Mouse (Mus musculus): ENCODE results near the gene Rfx4.
A peak's percentile ranks its signal among the peaks of the same experiment; 100 is the strongest.

The Rfx4 gene

DNA sequence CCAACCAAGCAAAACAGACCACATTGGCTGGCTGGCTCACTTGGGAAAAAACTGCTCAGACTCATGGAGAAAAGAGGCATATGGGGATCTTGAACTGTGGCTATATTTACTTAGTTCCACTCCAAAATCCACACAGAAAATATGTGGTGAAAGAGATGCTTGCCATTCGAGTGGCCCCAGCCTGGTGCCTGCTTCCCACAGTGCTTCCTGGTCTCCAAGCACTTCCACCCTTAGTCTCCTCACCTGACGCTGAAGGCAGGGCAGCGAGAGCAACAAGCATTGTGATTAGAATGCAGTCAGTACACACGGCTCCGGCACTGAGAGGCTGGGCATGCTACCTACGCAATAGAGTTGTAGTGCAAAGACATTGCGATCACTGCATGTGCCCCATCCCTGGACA, 111.7 kb downstream of the Rfx4 start:
- no peak for DNase-seq (ENCODE audit: low spot score)

- DNase-seq (ENCODE audit: low spot score), result no peak
These were observed 115.4 kb downstream of the Rfx4 start for GRCm38 (mm10) chr10:84871285-84871684.

- no peak for DNase-seq (ENCODE audit: low spot score)
These were observed 116.1 kb downstream of the Rfx4 start for GRCm38 (mm10) chr10:84871921-84872320.

GRCm38 (mm10) chr10:84879823-84880571, 124.1 kb downstream of the Rfx4 start:
- DNase-seq (ENCODE audit: low spot score), result no peak

- no peak for DNase-seq (ENCODE audit: low spot score)
These were observed 126.7 kb downstream of the Rfx4 start for GRCm38 (mm10) chr10:84882528-84882927.

GRCm38 (mm10) chr10:84885341-84885884, 129.6 kb downstream of the Rfx4 start:
- no peak for DNase-seq (ENCODE audit: low spot score)

GRCm38 (mm10) chr10:84886221-84886627, 130.4 kb downstream of the Rfx4 start:
- DNase-seq (ENCODE audit: low spot score), result no peak

- no peak for DNase-seq (ENCODE audit: low spot score)
These were observed 130.9 kb downstream of the Rfx4 start for GRCm38 (mm10) chr10:84886785-84887184.

- no peak for DNase-seq (ENCODE audit: low spot score)
These were observed 133.4 kb downstream of the Rfx4 start for GRCm38 (mm10) chr10:84889096-84889846.

- DNase-seq (ENCODE audit: low spot score), result no peak
These were observed 140.0 kb downstream of the Rfx4 start for GRCm38 (mm10) chr10:84895810-84896358.

DNA sequence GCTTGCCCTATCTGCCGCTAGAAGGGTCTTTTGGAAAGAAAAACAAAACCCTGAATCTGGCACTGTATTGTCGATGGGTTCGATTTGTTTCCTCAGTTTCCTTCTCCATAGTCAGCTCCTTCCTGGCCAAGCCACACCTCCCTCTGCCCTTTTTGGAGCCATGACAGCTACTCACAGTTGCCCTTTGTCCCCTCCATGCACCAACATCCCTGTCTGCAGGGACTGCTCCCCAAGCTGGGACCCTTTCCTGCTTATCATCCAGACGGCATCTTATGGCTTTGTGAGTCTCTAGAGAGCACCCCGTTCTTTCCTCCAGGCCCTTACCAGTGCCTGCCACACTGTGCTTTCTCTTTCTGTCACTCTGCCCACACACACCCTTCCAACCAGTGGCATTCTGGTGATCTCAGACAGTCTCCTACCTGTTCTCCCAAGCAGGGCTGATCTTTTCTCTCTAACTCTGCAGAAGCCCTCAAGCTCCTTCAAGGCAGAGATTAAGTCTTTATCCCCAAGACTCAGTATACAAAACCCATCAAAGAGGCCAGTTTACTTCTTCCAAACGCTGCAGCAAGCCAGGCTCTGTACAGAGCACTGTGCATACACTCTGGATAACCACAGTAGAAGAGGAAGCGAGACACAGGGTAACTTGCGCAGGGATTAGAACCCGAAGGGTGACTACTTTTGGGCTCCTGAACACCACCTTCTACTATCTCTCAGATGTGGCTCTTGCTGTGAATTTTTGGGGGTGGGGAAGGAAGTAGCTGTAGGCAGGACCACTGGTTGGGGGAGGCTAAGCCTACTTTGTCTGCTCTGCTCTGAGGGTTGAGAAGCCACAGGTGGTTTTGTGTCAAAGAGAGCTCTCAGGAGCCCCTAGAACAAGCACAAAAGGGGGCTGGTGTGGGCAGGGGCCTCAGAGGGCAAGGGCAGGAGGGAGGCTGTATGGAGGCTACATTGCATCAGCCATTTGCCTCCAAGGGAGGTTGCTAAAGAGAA, 141.4 kb downstream of the Rfx4 start:
- no peak for DNase-seq (ENCODE audit: low spot score)

DNA sequence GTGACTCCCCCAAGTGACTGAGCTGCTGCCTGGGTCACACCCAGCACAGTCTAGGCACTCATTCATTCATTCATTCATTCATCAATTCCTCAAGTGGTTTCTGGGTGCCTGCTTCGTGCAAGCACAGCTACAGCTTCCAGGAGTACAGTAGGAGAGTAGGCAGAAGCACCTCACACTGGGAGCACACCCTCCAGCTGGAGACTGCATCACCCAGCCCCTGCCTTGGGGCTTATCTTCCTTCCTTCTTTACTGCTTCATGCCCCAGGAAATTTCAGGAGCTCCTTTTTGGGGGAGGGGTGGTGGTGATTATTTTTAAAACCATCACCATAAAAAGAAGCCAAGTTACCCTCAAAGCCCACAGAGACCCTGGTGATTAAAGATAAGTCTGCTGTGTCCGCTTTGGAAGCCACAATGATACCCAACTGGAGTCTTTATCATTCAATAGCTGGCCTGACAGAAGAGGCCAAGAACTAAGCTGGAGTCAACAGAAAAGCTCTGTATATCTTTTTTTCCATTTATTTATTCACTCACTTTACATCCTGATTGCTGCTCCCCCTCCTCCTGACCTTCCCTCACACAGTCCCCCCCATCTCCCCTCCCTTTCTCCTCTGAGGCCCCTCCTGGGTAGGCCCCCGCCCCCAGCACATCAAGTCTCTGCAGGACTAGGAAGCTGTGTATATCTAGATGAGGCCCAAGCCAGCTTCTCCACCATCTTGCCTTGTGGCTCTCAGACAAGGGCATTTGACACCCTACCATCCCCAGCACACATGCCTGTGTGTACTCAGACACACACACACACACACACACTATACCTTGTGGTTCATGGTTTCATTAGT, 142.5 kb downstream of the Rfx4 start:
- DNase-seq (ENCODE audit: low spot score), result no peak

- no peak for DNase-seq (ENCODE audit: low spot score)
These were observed 145.8 kb downstream of the Rfx4 start for GRCm38 (mm10) chr10:84901676-84902075.

DNA sequence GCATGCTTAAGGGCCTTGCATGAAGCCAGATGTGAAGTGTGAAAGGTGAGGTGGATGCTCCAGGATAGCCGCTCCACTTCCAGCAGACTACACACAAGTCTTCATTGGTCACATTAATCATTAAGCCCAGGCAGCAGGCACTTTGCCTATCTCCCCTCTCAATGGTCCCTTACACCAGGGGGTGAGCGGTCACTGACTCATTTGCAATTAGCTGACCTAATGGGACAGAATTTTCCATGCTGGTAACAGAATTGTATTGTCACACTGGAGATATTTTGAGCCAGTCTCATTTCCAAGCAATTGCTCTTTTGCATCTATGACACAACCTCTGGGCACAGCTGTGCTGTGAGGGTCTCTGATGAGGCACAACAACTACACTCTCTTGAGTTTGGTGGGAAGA, 146.4 kb downstream of the Rfx4 start:
- DNase-seq (ENCODE audit: low spot score), result no peak

- peak; percentile 20 for DNase-seq (ENCODE audit: low spot score)
These were observed 147.4 kb downstream of the Rfx4 start for GRCm38 (mm10) chr10:84903307-84903706.

- DNase-seq (ENCODE audit: low spot score), result peak; percentile 15
These were observed 147.9 kb downstream of the Rfx4 start for GRCm38 (mm10) chr10:84903742-84904141.

- DNase-seq (ENCODE audit: low spot score), result no peak
These were observed 151.0 kb downstream of the Rfx4 start for GRCm38 (mm10) chr10:84906895-84907294.

DNA sequence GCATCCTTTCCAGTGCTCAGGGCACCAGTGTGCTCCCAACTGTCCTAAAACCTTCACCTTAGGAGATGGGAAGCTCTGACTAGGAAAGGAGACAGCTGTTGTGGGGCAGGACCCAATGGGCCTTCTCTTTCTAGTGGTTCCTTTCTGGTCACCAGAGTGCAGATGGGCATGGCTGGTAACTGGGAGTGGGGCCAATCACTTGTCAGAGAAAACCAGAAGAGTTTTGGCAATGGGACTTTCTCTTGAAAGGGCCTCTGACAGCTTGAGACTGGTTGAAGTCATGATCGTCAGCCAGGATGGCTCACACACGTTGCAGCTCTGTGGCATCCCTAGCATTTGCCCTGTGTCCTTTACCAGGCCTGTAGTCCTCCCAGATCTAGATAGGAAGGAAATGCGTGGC, 152.1 kb downstream of the Rfx4 start:
- DNase-seq (ENCODE audit: low spot score), result no peak

- no peak for DNase-seq (ENCODE audit: low spot score)
These were observed 152.6 kb downstream of the Rfx4 start for GRCm38 (mm10) chr10:84908471-84908870.

DNA sequence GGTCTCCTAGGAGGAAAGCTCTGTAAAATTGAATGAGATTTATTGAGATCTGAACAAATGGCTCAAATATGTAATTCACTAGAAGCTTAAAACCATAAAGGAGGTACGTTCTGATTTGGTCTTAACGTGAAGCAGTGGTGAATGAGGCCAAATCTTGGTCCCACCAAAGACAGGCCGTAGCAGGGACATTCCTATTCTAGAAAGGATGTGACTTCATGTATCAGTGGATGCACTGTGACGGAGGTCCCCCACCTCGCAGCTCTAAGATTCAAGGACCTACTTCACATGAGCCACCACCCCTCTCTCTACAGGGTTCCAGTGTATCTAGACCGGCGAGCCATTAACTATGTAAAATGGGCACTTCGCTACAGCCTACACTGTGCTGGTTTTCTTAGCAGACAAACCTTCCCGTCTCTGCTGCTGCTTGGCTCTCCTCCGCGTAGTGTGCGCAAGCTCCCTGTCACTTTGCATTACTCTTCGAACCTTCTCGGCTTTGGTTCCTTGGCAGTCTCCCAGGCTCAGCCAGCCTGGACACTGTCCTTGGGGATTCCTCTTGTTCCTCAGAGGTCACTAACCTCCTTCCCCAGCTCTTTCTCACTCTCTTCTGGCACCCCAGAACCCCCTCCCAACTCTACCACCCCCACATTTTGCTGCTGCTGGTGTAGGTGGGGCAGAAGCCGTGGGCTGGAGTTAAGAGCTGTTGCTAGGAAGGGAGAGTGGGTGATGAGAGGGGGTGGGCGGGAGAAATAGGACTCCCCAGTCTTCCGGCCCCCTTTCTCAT, 153.3 kb downstream of the Rfx4 start:
- DNase-seq (ENCODE audit: low spot score), result peak; percentile 14

Data from ovary, postnatal 36 days (tissue).